Mouse (Mus musculus): ENCODE results near the gene Gga2.

DNA sequence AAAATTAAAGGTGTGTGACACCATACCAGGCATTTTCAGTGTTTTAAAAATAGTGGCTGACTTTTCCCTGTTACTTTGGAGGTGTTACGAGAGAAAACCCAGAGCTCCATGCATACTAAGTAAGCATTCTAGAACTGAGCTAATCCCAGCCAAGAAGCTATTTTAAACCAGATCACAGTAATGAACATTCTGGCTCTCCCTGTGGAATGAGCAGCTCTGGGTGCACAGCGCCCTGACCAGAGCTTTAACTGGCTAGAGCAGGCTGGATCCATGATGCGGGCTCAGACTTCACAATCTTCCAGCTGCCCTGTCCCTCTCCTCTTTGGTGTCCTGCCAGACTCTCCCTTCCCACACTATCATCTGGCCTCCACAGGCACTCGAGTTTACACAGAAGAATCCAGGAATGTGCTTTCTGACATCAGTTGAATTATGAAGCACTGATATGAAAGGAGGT is 24.2 kb upstream of the Gga2 start:
- no peak for TF ChIP-seq SIN3A (IDR thresholded peaks at IDR 0.05; ENCODE audit: low read length)
- TF ChIP-seq CTCF (conservative IDR thresholded peaks at IDR 0.05 in 1 of 2, IDR thresholded peaks at IDR 0.05 in 1 of 2; ENCODE audit: low read depth in 2 of 2, low read length in 2 of 2) = no peak
